Mouse (Mus musculus) ovary, postnatal 36 days (tissue): Measurements from ENCODE around the gene Ntn4.
A peak's percentile ranks its signal among the peaks of the same experiment; 100 is the strongest.
"Not testable (repeated sequence)": the region's sequence is repeated elsewhere in the genome, so short reads cannot be mapped to it uniquely, and the experiment has no call there.

Experiments
- DNase-seq: peaks from one replicate; pipeline ENCODE4 v3.0.0; 2022; ENCODE audit warnings: low spot score, mixed read lengths

The Ntn4 gene

GRCm38 (mm10) chr10:93683896-93684295 lies 43.4 kb downstream of the Ntn4 start:
- no peak for DNase-seq

- not testable (repeated sequence) for DNase-seq
These were observed 44.9 kb downstream of the Ntn4 start for GRCm38 (mm10) chr10:93685416-93685815.

DNA sequence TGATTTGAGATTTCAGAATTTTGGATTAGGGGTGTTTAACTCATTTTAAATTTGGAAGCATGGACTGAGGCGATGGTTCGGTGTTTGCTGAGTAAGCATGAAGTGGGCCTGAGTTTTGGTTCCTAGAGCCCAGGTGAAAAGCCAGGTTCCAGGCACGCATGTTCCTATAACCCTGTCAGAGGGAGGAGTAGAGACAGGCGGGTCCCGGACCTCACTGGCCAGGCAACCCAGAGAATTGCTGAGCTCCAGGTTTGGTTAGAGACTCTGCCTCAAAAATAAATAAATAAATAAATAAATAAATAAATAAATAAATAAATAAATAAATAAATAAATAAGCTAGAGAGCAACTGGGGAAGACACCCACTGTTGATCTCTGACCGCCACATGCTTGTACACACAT lies 46.1 kb downstream of the Ntn4 start:
- no peak for DNase-seq

DNA sequence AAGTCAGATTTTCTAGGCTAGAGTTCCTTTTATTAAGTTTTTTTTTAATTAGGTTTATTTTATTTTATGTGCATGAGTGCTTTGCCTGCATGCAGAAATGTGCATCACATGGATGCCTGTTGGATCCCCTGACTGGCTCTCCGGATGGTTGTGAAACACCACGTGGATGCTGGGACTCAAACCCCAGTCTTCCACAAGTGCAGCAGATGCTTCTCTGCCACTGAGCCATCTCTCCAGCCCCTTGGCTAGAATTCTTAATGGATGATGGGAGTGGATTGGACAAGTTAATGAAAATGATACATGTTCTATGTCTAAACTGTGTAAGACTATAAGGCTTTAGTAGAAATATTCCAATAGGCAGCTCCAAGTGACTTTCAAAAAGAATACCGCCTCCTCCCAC lies 47.3 kb downstream of the Ntn4 start:
- DNase-seq = no peak

GRCm38 (mm10) chr10:93688306-93689171 lies 48.1 kb downstream of the Ntn4 start:
- DNase-seq = no peak

GRCm38 (mm10) chr10:93691344-93691743 lies 50.9 kb downstream of the Ntn4 start:
- no peak for DNase-seq

- DNase-seq = no peak
These were observed 54.7 kb downstream of the Ntn4 start for GRCm38 (mm10) chr10:93695043-93695791.

GRCm38 (mm10) chr10:93696001-93696400 lies 55.5 kb downstream of the Ntn4 start:
- no peak for DNase-seq

GRCm38 (mm10) chr10:93697866-93698483 lies 57.5 kb downstream of the Ntn4 start:
- no peak for DNase-seq

DNA sequence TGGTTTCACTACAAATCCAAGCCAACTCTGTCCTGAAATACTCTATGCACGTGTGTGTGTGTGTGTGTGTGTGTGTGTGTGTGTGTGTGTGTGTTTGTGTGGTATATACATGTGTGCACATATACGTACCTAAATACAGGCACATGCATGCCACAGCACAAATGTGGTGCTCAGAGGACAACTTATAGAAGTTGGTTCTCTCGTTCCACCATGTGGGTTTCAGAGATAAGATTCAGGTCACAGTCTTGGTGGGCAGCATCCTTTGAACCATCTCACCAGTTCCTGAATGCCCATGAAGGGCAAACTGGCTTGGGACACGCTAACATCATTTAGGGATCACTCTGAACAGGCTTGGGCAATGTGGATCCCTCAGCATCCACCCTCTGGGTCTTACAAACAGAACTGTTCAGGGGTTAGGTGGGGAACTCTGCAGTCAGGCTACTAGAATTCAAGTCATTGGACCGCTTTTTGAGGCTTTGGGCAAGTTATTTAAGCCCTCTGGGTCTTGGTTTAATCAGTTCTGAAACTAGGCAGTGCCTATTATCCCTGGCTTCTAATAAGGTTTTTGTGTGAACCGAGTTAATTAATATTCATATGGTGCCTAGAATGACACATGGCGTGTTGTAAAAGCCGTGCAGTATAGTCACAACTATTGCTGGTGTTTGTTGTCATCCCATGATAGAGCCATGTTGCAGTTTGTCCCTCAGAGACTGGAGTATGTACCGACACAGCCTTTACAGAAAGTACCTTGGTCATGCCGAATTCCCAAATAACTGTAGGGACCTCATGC lies 59.4 kb downstream of the Ntn4 start:
- DNase-seq = no peak

DNA sequence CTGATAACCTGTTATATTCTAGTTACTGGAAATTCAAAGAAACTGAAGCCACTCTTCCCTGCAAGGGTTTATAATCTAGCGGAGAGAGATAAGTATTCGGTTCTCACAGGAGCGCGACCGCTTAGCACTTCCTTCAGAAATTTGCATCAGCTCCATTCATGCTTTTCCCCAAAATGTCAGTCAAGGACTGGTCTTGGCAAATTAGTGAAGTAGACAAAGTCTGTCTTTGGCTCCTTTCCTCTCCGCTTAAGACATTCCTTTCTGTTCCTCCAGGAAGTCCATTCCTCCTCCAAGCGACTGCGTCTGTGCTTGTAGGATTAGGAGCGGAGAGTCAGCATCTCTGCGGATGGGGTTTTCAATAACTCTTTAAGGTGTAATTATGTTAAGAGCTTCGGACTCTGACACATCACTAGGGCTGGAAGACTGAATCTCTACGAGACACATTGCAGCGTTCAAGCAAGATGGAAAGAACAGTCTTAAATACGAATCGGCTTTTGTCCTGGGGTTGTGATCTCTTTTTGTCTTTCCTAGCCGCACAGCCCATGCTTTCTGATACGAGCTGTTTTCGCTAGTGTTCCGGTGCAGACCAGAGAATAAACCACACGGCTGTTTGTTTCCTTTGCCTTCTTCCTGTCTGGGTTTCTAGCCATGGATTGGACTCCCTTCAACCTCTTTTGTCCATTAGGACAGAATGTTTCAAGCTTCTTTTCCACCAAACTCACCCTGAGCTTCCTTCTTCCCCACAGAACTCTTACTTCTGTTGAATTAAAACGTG lies 60.3 kb downstream of the Ntn4 start:
- no peak for DNase-seq

DNA sequence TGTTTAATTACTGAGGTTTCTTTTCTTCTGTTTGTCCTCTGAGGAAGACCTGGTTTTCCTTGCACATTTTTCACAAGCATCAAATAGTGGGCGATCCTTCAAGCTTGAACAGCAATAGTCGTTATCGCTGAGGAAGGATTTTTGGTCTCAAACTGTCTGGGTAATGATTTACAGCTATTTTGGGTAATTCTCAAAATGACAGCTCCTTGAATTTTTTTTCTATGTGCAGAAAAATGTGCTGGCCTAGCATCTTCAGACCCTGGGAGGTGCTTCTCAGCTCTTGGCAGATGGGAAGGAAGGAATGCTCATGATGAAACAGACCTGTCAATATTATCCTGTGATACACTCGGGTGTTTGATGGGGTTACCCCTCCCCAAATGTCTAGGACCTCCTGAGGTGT lies 63.5 kb downstream of the Ntn4 start:
- no peak for DNase-seq

DNA sequence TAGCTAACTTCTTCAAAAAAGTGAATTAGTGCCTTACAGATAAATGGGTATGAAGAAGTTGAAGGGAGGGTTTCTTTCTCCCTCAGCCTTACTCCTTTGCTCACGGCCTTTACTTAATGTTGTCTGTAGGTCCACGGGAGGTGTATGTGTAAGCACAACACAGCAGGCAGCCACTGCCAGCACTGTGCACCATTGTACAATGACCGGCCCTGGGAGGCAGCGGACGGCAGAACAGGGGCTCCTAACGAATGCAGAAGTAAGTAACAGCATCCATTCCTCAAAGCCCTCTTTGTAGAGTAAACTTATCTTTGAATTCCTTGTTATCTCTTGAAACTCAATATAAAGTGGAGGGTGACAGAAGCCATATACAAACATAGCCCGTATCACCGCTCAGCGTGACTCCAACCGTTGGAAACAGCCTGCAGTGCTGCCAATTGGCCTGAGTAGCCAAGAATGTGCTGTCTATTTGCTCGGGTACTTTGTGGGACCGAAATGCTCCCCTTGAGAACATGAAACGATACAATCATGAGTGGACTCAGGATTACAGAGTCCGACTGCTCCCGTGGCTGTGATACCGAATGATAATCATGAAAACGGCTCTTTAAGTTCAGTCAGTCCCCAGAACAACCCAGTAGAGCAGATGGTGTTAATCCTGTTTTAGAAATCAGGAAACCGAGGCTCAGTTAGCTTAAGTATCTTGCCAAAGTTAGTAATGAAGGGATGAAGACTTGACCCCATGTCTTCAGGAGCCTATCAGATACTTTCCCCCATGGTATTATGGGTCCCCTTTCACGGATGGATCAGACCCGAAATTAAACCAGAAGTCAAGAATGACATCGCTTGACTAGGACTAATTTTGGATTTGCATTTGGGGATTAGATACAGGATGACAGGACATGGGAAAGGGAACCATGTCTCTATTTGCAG lies 66.9 kb downstream of the Ntn4 start:
- no peak for DNase-seq

- no peak for DNase-seq
These were observed 67.6 kb downstream of the Ntn4 start for GRCm38 (mm10) chr10:93708076-93708473.

DNA sequence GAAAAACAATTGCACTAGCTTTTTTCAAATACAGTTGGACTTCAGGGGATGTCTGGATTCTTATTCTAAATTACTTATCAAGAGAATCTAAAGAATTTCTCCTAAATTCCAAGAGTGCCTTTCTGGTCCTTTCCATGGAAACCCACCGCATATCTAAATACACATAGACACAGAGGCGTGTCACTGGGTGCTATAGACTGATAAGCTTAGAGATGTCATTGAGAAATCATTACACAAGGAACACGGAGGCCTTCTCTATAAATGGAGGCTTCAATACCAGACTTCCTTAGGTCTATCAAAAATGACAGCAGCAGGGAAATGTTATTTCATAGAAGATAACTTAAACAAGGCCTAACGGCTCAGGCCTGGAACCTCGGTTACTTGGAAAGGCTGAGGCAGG lies 68.0 kb downstream of the Ntn4 start:
- no peak for DNase-seq

GRCm38 (mm10) chr10:93709536-93709935 lies 69.1 kb downstream of the Ntn4 start:
- no peak for DNase-seq

DNA sequence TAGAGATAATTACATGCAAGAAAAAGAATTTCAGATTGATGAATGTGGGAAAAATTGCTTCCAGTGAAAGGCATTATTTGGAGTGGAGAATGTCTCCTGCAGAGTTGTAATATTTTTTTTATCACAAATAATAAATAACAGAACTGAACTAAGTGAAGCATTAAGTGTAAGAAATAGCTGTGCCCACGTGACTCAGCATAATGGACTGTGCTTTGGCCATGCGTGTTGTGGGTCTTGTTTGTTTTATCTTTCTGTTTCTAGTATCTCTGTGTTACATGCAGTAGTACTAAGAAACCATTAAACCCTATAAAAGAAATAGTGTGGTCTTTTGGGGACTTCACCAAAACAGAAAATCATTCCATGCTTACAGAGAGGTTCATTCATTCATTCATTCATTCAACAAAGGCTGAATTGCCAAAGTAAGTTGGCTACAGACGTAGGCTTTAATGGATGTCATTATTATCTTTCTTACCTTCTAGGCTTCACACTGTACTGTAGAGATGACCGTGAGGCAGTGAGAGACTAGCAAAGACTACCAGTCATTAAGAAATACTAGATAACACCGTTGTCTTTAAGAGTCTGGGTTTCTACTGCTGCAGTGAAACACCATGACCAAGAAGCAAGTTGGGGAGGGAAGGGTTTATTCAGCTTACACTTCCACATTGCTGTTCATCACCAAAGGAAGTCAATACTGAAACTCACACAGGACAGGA lies 81.3 kb downstream of the Ntn4 start:
- no peak for DNase-seq

DNA sequence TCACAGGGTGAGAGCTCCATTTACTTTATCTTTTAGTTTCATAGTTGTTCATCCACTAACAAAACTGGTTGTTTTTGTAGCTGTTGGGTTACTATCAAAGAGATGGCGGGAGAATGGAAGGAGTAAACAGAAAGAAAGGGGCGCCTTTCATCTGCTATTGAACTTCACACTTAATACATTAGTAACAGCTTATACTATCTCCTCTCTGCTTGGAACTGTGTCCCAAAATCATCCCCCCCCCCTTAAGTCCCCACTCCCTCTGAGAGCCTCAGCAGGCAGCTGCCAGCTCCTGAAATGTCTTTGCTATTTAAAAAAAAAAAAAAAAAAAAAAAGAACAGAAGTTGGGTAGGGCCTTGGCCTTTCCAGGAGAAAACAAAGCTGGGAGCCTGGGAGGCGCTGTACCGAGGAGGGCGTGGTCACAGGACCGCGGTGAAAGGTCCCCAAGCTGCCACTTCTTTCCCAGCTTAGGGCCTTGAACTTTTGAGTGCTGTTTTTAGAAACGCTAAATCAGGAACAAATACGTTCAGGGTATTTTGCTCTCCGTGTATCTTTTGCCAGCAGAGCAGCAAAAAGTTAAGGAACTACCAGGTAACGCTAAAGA lies 83.6 kb downstream of the Ntn4 start:
- DNase-seq = peak; percentile 71

DNA sequence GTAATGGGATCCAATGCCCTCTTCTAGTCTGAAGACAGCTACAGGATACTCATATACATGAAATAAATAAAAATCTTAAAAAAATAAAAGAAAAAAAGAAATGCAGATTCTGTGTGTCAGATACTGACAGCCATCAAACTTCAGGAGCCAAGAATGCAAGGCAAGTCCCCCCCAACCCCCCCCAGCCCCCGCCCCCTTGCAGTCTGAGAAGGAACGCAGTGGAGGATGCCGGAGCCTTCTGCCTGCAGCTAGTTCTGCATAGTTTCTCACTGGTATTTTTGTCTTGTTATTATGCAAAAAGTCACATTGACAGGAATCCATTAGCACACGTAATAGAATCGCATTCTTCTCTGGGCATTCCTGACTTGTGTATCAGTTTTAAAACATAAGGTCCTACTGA lies 87.7 kb downstream of the Ntn4 start:
- DNase-seq = no peak
